Mouse (Mus musculus): Measurements from ENCODE around the gene Bbc3. TPM values are rescaled to one million over a fixed set of nuclear protein-coding genes. Genes with fewer than 3 reads are reported as not detected.

The Bbc3 gene
- total and polyA plus RNA-seq, 3 experiments: 23.2 to 61.7 (median 23.3) TPM

- Histone ChIP-seq H3K4me2 (ENCODE audit: insufficient read depth, low read depth, poor library complexity, severe bottlenecking) (no peak overlapping the region), H3K27ac (ENCODE audit: insufficient read depth, low read depth) (no peak overlapping the region), H3K27me3 (replicated peaks) (no peaks in the 10 kb centered on the region), H3K4me1 (ENCODE audit: control insufficient read depth in 1 of 2, insufficient read depth in 2 of 2) (peaks cover 14 to 55% of the 10 kb centered on the region in 2 experiments; a peak in 3 of 4 replicates), H3K9ac (ENCODE audit: insufficient read depth, low read depth) (no peak overlapping the region), H3K36me3 (replicated peaks in 1 of 2; ENCODE audit: control insufficient read depth in 1 of 2, insufficient read depth in 1 of 2, low read length in 1 of 2) (peaks cover 55 to 81% of the 10 kb centered on the region in 2 experiments), H3K79me2 (replicated peaks; ENCODE audit: control insufficient read depth, extremely low read depth, insufficient read depth, poor library complexity, severe bottlenecking) (peaks cover 4% of the 10 kb centered on the region), H3K9me3 (replicated peaks; ENCODE audit: low read length) (no peaks in the 10 kb centered on the region), H3K4me3 (replicated peaks in 1 of 3; ENCODE audit: low read depth in 2 of 3, low read length in 2 of 3, poor library complexity in 1 of 3) (no peak overlapping the region)
- TF ChIP-seq USF1 (IDR thresholded peaks at IDR 0.05; ENCODE audit: low read depth, low read length) (no peak), CHD2 (IDR thresholded peaks at IDR 0.05; ENCODE audit: low read length) (no peak), KAT2A (IDR thresholded peaks at IDR 0.05; ENCODE audit: insufficient replicate concordance, low read length) (no peak), ZMIZ1 (IDR thresholded peaks at IDR 0.05; ENCODE audit: low read depth, low read length) (no peak), MEF2A (IDR thresholded peaks at IDR 0.05; ENCODE audit: borderline replicate concordance, low read depth, low read length) (no peak), ZKSCAN1 (IDR thresholded peaks at IDR 0.05; ENCODE audit: borderline replicate concordance, low read depth, low read length) (no peak), RAD21 (IDR thresholded peaks at IDR 0.05; ENCODE audit: low read depth, low read length) (no peak), IRF4 (IDR thresholded peaks at IDR 0.05; ENCODE audit: low read depth, low read length) (no peak), UBTF (IDR thresholded peaks at IDR 0.05; ENCODE audit: low read depth, low read length) (no peak)
- no peak for DNase-seq (ENCODE audit: extremely low read depth)
- dilution Hi-C loops (cut with MboI; ENCODE audit: extremely low pct_ligation_motif_present, extremely low pct_unique_long_range_greater_than_20kb, low sequenced_read_pairs): no loop called here
- in situ Hi-C loops (cut with MboI; ENCODE audit: low pct_ligation_motif_present, low pct_unique_long_range_greater_than_20kb, low sequenced_read_pairs): no loop called here
Measured at GRCm38 (mm10) chr7:16344598-16344997, 36.4 kb downstream of the Bbc3 start.

- no peak overlapping the region for H3K4me3 ChIP-seq (replicated peaks in 1 of 3; ENCODE audit: low read depth in 2 of 3, low read length in 2 of 3, poor library complexity in 1 of 3)
- H3K4me2 ChIP-seq (ENCODE audit: insufficient read depth, low read depth, poor library complexity, severe bottlenecking): no peak overlapping the region
- no peaks in the 10 kb centered on the region for H3K27me3 ChIP-seq (replicated peaks)
- TF ChIP-seq IRF4 (IDR thresholded peaks at IDR 0.05; ENCODE audit: low read depth, low read length) (no peak), ZMIZ1 (IDR thresholded peaks at IDR 0.05; ENCODE audit: low read depth, low read length) (0 out of 2 replicates have a peak, but pooled peaks have one; percentile 22)
- in situ Hi-C loops (cut with MboI; ENCODE audit: low pct_ligation_motif_present, low pct_unique_long_range_greater_than_20kb, low sequenced_read_pairs): no loop called here
- dilution Hi-C loops (cut with MboI; ENCODE audit: extremely low pct_ligation_motif_present, extremely low pct_unique_long_range_greater_than_20kb, low sequenced_read_pairs): no loop called here
- peaks cover 4% of the 10 kb centered on the region for H3K79me2 ChIP-seq (replicated peaks; ENCODE audit: control insufficient read depth, extremely low read depth, insufficient read depth, poor library complexity, severe bottlenecking)
- peaks cover 61 to 82% of the 10 kb centered on the region in 2 experiments for H3K36me3 ChIP-seq (replicated peaks in 1 of 2; ENCODE audit: control insufficient read depth in 1 of 2, insufficient read depth in 1 of 2, low read length in 1 of 2)
- peaks cover 14 to 55% of the 10 kb centered on the region in 2 experiments; a peak in 3 of 4 replicates for H3K4me1 ChIP-seq (ENCODE audit: control insufficient read depth in 1 of 2, insufficient read depth in 2 of 2)
- H3K9me3 ChIP-seq (replicated peaks; ENCODE audit: low read length): no peaks in the 10 kb centered on the region
- DNase-seq (ENCODE audit: extremely low read depth): no peak
- no peak overlapping the region for H3K9ac ChIP-seq (ENCODE audit: insufficient read depth, low read depth)
- H3K27ac ChIP-seq (ENCODE audit: insufficient read depth, low read depth): no peak overlapping the region
Measured at GRCm38 (mm10) chr7:16345297-16345696, 37.1 kb downstream of the Bbc3 start.

- H3K79me2 ChIP-seq (replicated peaks; ENCODE audit: control insufficient read depth, extremely low read depth, insufficient read depth, poor library complexity, severe bottlenecking): no peaks in the 10 kb centered on the region; the same call in 1 of the 2 replicates
- dilution Hi-C loops (cut with MboI; ENCODE audit: extremely low pct_ligation_motif_present, extremely low pct_unique_long_range_greater_than_20kb, low sequenced_read_pairs): no loop called here
- no peak overlapping the region for H3K9ac ChIP-seq (ENCODE audit: insufficient read depth, low read depth)
- no peaks in the 10 kb centered on the region for H3K9me3 ChIP-seq (replicated peaks; ENCODE audit: low read length)
- DNase-seq (ENCODE audit: extremely low read depth): no peak
- H3K27me3 ChIP-seq (replicated peaks): no peaks in the 10 kb centered on the region
- H3K36me3 ChIP-seq (replicated peaks in 1 of 2; ENCODE audit: control insufficient read depth in 1 of 2, insufficient read depth in 1 of 2, low read length in 1 of 2): peaks cover 60 to 74% of the 10 kb centered on the region in 2 experiments
- H3K4me1 ChIP-seq (ENCODE audit: control insufficient read depth in 1 of 2, insufficient read depth in 2 of 2): peaks cover 7 to 32% of the 10 kb centered on the region in 2 experiments; a peak in 3 of 4 replicates
- no peak overlapping the region for H3K27ac ChIP-seq (ENCODE audit: insufficient read depth, low read depth)
- H3K4me2 ChIP-seq (ENCODE audit: insufficient read depth, low read depth, poor library complexity, severe bottlenecking): no peak overlapping the region
- H3K4me3 ChIP-seq (replicated peaks in 1 of 3; ENCODE audit: low read depth in 2 of 3, low read length in 2 of 3, poor library complexity in 1 of 3): no peak overlapping the region
- in situ Hi-C loops (cut with MboI; ENCODE audit: low pct_ligation_motif_present, low pct_unique_long_range_greater_than_20kb, low sequenced_read_pairs): no loop called here
- TF ChIP-seq EP300 (IDR thresholded peaks at IDR 0.05; ENCODE audit: low read length) (no peak), MAX (IDR thresholded peaks at IDR 0.05; ENCODE audit: low read length) (no peak)
Measured at GRCm38 (mm10) chr7:16349999-16350398, 41.8 kb downstream of the Bbc3 start.

Measured in CH12.LX (cell line).